9 mouse cellular contexts compared by ENCODE assay signal in genomic region chr7:130520812-130521422, GRCm38 (mm10). TPM values are rescaled to one million over a fixed set of nuclear protein-coding genes. Genes with fewer than 3 reads are reported as not detected.
A peak's percentile ranks its signal among the peaks of the same experiment; 100 is the strongest.
DNase-seq lines count a peak whose midpoint lies in the region; ATAC-seq and TF ChIP-seq lines count a peak whose summit lies in the region.
"Had no signal": no experiment of that assay in that cellular context is flagged by ENCODE, and none has a peak within 500 bp of the region (broad histone marks: within the 10 kb centered on the region; RNA-seq: fewer than 3 reads in every experiment).

No protein-coding gene starts in this region.

- H3K36me3 ChIP-seq in hindbrain, embryonic 10.5 days = no peaks in the 10 kb centered on the region
- no peaks in the 10 kb centered on the region for H3K36me3 ChIP-seq in hindbrain, embryonic 11.5 days (ENCODE audit: control insufficient read depth, insufficient read depth, low read length)
- H3K36me3 ChIP-seq in intestine, postnatal 0 days (ENCODE audit: control insufficient read depth, insufficient read depth) = no peaks in the 10 kb centered on the region
- no peaks in the 10 kb centered on the region; the same call in 1 of the 2 replicates for H3K36me3 ChIP-seq in liver, embryonic 14.5 days (replicated peaks; ENCODE audit: control insufficient read depth, insufficient read depth, low read depth)

- peak; percentile 82 for TF ChIP-seq EP300 in liver, embryonic 14.5 days (IDR thresholded peaks at IDR 0.05; ENCODE audit: low read depth)

- H3K4me2 ChIP-seq in hindbrain, embryonic 11.5 days (replicated peaks; ENCODE audit: low read depth, low read length) = no peak overlapping the region
- no peak overlapping the region for H3K4me2 ChIP-seq in intestine, postnatal 0 days (replicated peaks; ENCODE audit: low read depth)
- H3K4me2 ChIP-seq in liver, embryonic 14.5 days (ENCODE audit: low read depth) = peak overlapping the region; percentile 81

- H3K9ac ChIP-seq in hindbrain, embryonic 11.5 days (ENCODE audit: low read depth, low read length) = no peak overlapping the region
- no peak overlapping the region for H3K9ac ChIP-seq in intestine, postnatal 0 days (ENCODE audit: low read depth, low read length)
- H3K9ac ChIP-seq in liver, embryonic 14.5 days (replicated peaks) = no peak overlapping the region

- ATAC-seq in hindbrain, embryonic 11.5 days (ENCODE audit: low FRiP score) = no peak
- peak; percentile 22; the same call in 1 of the 2 replicates for ATAC-seq in intestine, postnatal 0 days
- ATAC-seq in liver, embryonic 14.5 days (ENCODE audit: insufficient read depth) = peak; percentile 7; the same call in 1 of the 2 replicates

- H3K9me3 ChIP-seq in hindbrain, embryonic 10.5 days = no peaks in the 10 kb centered on the region
- no peaks in the 10 kb centered on the region for H3K9me3 ChIP-seq in hindbrain, embryonic 11.5 days (ENCODE audit: control insufficient read depth, low read length)
- H3K9me3 ChIP-seq in intestine, postnatal 0 days (ENCODE audit: control insufficient read depth) = no peaks in the 10 kb centered on the region
- H3K9me3 ChIP-seq in liver, embryonic 14.5 days (ENCODE audit: control insufficient read depth, low read length) = no peaks in the 10 kb centered on the region

- DNase-seq in hindbrain, embryonic 10.5 days (ENCODE audit: low spot score) = peak; percentile 12
- DNase-seq in hindbrain, embryonic 11.5 days (ENCODE audit: low spot score) = no peak
- peak; percentile 39 for DNase-seq in c-Kit-positive CD71-positive TER-119-positive erythroid progenitor cells, embryonic 14.5 days (ENCODE audit: low spot score)
- DNase-seq in liver, embryonic 14.5 days (ENCODE audit: low read depth in 3 of 3, low spot score in 3 of 3) = peak in 2 of 3 experiments; percentile 39 to 47
- DNase-seq in frontal cortex, postnatal 10 days (ENCODE audit: low spot score in 2 of 2) = no peak
- DNase-seq in left cerebral cortex, postnatal 36 days (ENCODE audit: low spot score in 2 of 2) = no peak
- DNase-seq in cerebellum, postnatal 25 days = no peak
- DNase-seq: midbrain, embryonic 14.5 days had no signal

- no peak for TF ChIP-seq CTCF in intestine, postnatal 0 days (IDR thresholded peaks at IDR 0.05; ENCODE audit: low read depth)
- TF ChIP-seq CTCF in liver, embryonic 14.5 days (IDR thresholded peaks at IDR 0.05; ENCODE audit: low read depth) = no peak

- H3K4me1 ChIP-seq in hindbrain, embryonic 10.5 days (replicated peaks) = peaks cover 32% of the 10 kb centered on the region
- no peaks in the 10 kb centered on the region for H3K4me1 ChIP-seq in hindbrain, embryonic 11.5 days (replicated peaks; ENCODE audit: control insufficient read depth, insufficient read depth, low read length)
- H3K4me1 ChIP-seq in intestine, postnatal 0 days (replicated peaks; ENCODE audit: control insufficient read depth, insufficient read depth, low read length) = no peaks in the 10 kb centered on the region
- peaks cover 9 to 19% of the 10 kb centered on the region in 2 experiments for H3K4me1 ChIP-seq in liver, embryonic 14.5 days (replicated peaks; ENCODE audit: control insufficient read depth in 2 of 2, insufficient read depth in 2 of 2, low read length in 1 of 2)

- H3K4me3 ChIP-seq in hindbrain, embryonic 10.5 days = 0 out of 2 replicates have a peak overlapping the region, but pooled peaks have one; percentile 79
- H3K4me3 ChIP-seq in hindbrain, embryonic 11.5 days (ENCODE audit: low read depth, low read length) = no peak overlapping the region
- H3K4me3 ChIP-seq in intestine, postnatal 0 days (ENCODE audit: low read depth, low read length) = no peak overlapping the region
- no peak overlapping the region for H3K4me3 ChIP-seq in liver, embryonic 14.5 days (ENCODE audit: insufficient read depth in 1 of 2, low read depth in 2 of 2, low read length in 2 of 2)

- no peaks in the 10 kb centered on the region for H3K27me3 ChIP-seq in hindbrain, embryonic 10.5 days (ENCODE audit: insufficient read depth, poor library complexity, severe bottlenecking)
- no peaks in the 10 kb centered on the region for H3K27me3 ChIP-seq in hindbrain, embryonic 11.5 days (ENCODE audit: control insufficient read depth, insufficient read depth, low read length)
- H3K27me3 ChIP-seq in intestine, postnatal 0 days (replicated peaks; ENCODE audit: control insufficient read depth, insufficient read depth, low read length) = no peaks in the 10 kb centered on the region
- H3K27me3 ChIP-seq in liver, embryonic 14.5 days (ENCODE audit: control insufficient read depth, insufficient read depth, low read length) = no peaks in the 10 kb centered on the region

- WGBS in hindbrain, embryonic 10.5 days = 91% methylated on average over 14 of the region's 14 CpGs
- 89% methylated on average over 14 of the region's 14 CpGs for WGBS in hindbrain, embryonic 11.5 days
- WGBS in intestine, postnatal 0 days = 62% methylated on average over 14 of the region's 14 CpGs
- 52% methylated on average over 14 of the region's 14 CpGs for WGBS in liver, embryonic 14.5 days (ENCODE audit: insufficient replicate concordance)

- 0 out of 2 replicates have a peak overlapping the region, but pooled peaks have one; percentile 99 for H3K27ac ChIP-seq in hindbrain, embryonic 10.5 days
- H3K27ac ChIP-seq in hindbrain, embryonic 11.5 days (ENCODE audit: low read depth, low read length) = no peak overlapping the region
- no peak overlapping the region for H3K27ac ChIP-seq in intestine, postnatal 0 days (ENCODE audit: low read depth, low read length)
- peak overlapping the region; percentile 36 for H3K27ac ChIP-seq in liver, embryonic 14.5 days

- intact Hi-C loops in left cerebral cortex, postnatal 36 days (cut with DNase I) = no loop called here

RNA-seq across cellular contexts. Expression of gene Ate1, which starts 0.7 kb away (rescaled TPM):
- 58.0 and 62.5 TPM in 2 replicates for polyA plus RNA-seq in hindbrain, embryonic 10.5 days (2016; fragmentation: Nextera tagmentation; extraction: Ambion mirVana)
- 53.0 and 76.1 TPM in 2 replicates for polyA plus RNA-seq in hindbrain, embryonic 11.5 days (2014; fragmentation: Nextera tagmentation; extraction: Ambion mirVana)
- polyA plus RNA-seq in intestine, postnatal 0 days (2015; fragmentation: Nextera tagmentation; extraction: Ambion mirVana) = 59.4 and 60.8 TPM in 2 replicates
- polyA plus RNA-seq in liver, embryonic 14.5 days (2012; rRNA removed) = 3.9 and 5.0 TPM in 2 replicates
- polyA plus RNA-seq in liver, embryonic 14.5 days (2014; fragmentation: Nextera tagmentation; extraction: Ambion mirVana) = 20.0 and 23.4 TPM in 2 replicates
- total RNA-seq in left cerebral cortex, postnatal 36 days (2021) = 10 to 100 TPM; 57.7 to 65.1 TPM

RNA-seq across cellular contexts. Expression of gene Nsmce4a, which starts 52.0 kb away (rescaled TPM):
- polyA plus RNA-seq in hindbrain, embryonic 10.5 days (2016; fragmentation: Nextera tagmentation; extraction: Ambion mirVana) = 183 and 186 TPM in 2 replicates
- 197 and 198 TPM in 2 replicates for polyA plus RNA-seq in hindbrain, embryonic 11.5 days (2014; fragmentation: Nextera tagmentation; extraction: Ambion mirVana)
- polyA plus RNA-seq in intestine, postnatal 0 days (2015; fragmentation: Nextera tagmentation; extraction: Ambion mirVana) = 100 and 101 TPM in 2 replicates
- polyA plus RNA-seq in liver, embryonic 14.5 days (2012; rRNA removed) = 31.8 and 53.2 TPM in 2 replicates
- polyA plus RNA-seq in liver, embryonic 14.5 days (2014; fragmentation: Nextera tagmentation; extraction: Ambion mirVana) = 115 and 132 TPM in 2 replicates
- total RNA-seq in left cerebral cortex, postnatal 36 days (2021) = 10 to 100 TPM; 36.0 to 38.0 TPM

RNA-seq across cellular contexts. Expression of gene Tacc2, which starts 56.3 kb away (rescaled TPM):
- polyA plus RNA-seq in hindbrain, embryonic 10.5 days (2016; fragmentation: Nextera tagmentation; extraction: Ambion mirVana) = 44.8 and 50.8 TPM in 2 replicates
- 45.1 and 46.8 TPM in 2 replicates for polyA plus RNA-seq in hindbrain, embryonic 11.5 days (2014; fragmentation: Nextera tagmentation; extraction: Ambion mirVana)
- 27.7 TPM in 2 replicates for polyA plus RNA-seq in intestine, postnatal 0 days (2015; fragmentation: Nextera tagmentation; extraction: Ambion mirVana)
- 1.6 and 2.0 TPM in 2 replicates for polyA plus RNA-seq in liver, embryonic 14.5 days (2012; rRNA removed)
- polyA plus RNA-seq in liver, embryonic 14.5 days (2014; fragmentation: Nextera tagmentation; extraction: Ambion mirVana) = 2.3 and 2.4 TPM in 2 replicates
- total RNA-seq in left cerebral cortex, postnatal 36 days (2021) = 10 to 100 TPM; 63.0 to 69.5 TPM

Comparison
In these comparisons a context has a peak if more than half of its experiments do, and no peak if none do; other contexts are left out.
1. DNase-seq: peak in hindbrain, embryonic 10.5 days (single experiment), c-Kit-positive CD71-positive TER-119-positive erythroid progenitor cells, embryonic 14.5 days (single experiment) and liver, embryonic 14.5 days (2 of 3); none in hindbrain, embryonic 11.5 days (single experiment), frontal cortex, postnatal 10 days (0 of 2), left cerebral cortex, postnatal 36 days (0 of 2) and cerebellum, postnatal 25 days (0 of 2).
2. H3K27ac ChIP-seq: peak in hindbrain, embryonic 10.5 days (single experiment) and liver, embryonic 14.5 days (single experiment); none in hindbrain, embryonic 11.5 days (single experiment) and intestine, postnatal 0 days (single experiment).